Mouse (Mus musculus): ENCODE measurements at regions not wholly inside any gene's neighbourhood (a gene's known extent, or its start where the extent isn't known, plus 50 kb on each side); places are given as distances from the start of the nearest gene placed in this dataset.

DNA sequence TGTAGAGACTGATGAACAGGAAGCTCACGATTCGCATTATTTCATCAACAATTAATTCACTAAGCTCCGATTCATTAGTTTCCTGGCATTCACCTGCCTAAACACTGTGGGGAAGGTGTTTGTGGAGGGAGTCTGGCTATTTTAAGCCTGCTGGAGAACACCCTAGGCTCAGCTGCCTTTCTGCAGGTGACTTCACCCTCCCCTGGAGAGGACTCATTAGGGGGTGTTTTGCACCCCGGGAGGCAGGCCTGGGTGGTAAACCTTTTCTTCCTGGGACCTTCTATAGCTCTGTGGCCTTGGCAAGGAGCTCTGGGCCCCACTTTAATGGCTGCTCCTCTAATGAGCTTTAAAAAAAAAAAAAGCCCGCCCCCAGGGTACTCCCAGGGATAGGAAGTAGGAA is 55.4 kb upstream of the Bnc1 start:
- DNase-seq (ENCODE audit: low spot score in 2 of 2) = no peak

- no peak for DNase-seq (ENCODE audit: low spot score in 2 of 2)
Observed at GRCm38 (mm10) chr7:82053411-82053810, 61.3 kb upstream of the Bnc1 start.

DNA sequence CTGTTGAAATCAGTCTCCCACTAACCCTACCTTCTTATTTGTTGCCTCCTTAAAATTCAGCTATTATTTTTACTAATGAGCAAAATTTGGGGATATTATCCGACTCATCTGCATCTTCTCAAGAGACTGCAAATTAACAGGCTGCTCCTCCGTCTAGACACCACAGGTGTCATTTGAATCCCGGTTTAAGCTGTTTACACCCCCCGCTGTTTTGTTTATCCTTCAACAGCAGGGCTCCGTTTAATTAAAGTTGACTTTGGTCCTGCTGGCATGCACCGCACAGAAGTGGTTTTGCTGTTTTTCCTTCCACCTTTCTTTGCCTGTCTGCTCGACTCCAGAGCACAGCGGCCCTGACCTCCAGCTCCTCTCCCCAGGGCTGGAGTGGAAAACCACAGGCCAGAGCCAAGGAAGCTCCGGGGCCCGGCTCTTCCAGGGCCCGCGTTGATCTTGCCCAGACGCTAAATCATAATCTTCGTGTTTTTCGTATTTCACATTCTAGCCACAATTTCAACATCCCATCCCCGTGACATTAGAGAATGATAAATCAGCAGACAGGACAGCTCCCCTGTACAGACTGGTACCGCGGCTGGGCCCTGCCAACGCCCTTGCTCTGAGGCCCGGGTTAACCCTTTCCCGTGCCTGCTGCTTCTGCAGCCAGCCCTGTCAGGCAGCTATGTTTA is 64.6 kb upstream of the Bnc1 start:
- no peak for DNase-seq (ENCODE audit: low spot score in 2 of 2)

- no peak for DNase-seq (ENCODE audit: low spot score in 2 of 2)
Observed at GRCm38 (mm10) chr7:82063407-82063806, 71.3 kb upstream of the Bnc1 start.

- DNase-seq (ENCODE audit: low spot score in 2 of 2) = no peak
Observed at GRCm38 (mm10) chr7:82069629-82070450, 77.7 kb upstream of the Bnc1 start.

GRCm38 (mm10) chr7:82070946-82071727 is 79.0 kb upstream of the Bnc1 start:
- no peak for DNase-seq (ENCODE audit: low spot score in 2 of 2)

DNA sequence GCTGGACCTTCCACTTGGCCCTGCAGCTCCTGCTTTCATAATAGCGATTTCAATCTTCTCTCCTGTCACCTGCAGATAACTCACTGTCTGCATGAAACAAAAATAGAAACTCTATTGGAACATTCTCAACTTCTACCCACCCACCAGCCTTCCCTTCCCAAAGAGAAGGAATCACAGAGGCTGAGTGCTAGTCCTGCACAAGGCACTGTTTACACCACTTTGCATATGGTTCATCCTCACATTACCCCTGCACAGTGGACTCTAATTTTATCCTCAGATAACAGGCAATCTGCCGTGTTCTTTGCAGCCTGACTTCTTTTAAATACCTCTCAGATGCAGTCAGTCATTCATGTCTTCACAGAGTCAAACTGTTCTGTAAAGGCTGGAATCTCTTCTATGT is 83.3 kb upstream of the Bnc1 start:
- no peak for DNase-seq (ENCODE audit: low spot score in 2 of 2)

GRCm38 (mm10) chr7:82081851-82082250 is 89.8 kb upstream of the Bnc1 start:
- no peak for DNase-seq (ENCODE audit: low spot score in 2 of 2)

GRCm38 (mm10) chr7:82082883-82083282 is 90.8 kb upstream of the Sh3gl3 start:
- DNase-seq (ENCODE audit: low spot score in 2 of 2) = no peak

DNA sequence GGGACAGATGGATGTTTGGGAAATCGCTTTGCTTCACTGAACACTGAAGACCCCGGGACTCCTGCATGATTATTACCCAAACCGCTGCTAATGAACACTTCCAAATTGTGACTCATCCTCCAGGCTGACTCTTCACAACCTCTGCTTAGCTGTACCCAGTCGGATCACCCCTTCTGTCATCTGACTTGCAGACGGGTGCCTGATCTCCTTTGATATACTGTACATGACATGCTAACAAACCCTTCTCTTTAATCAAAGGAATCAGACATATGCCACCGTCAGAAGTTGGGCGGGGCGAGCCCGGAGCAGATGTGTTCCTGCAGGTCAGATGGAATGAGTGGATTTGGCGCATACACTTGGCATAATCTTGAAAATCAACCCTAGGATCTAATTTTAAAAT is 89.2 kb upstream of the Sh3gl3 start:
- DNase-seq (ENCODE audit: low spot score in 2 of 2) = no peak

DNA sequence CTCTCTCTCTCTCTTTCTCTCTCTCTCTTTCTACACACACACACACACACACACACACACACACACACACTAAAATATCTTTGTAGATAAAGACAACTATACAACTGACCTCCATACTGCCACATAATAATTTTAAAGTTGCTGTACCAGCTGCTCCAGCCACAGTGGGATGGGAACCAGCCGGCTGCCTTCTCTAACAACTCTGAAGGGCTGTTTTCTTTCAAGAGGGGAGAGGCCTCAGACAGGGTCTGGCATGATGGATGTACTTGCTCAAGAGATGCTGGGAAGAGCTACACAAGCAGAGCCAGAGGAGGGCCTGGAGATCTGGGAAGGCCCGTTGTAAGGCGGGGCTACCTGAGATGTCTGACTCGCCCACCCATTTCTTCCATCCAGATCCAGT is 88.4 kb upstream of the Sh3gl3 start:
- DNase-seq (ENCODE audit: low spot score in 2 of 2) = no peak

GRCm38 (mm10) chr7:82098136-82098535 is 75.5 kb upstream of the Sh3gl3 start:
- no peak for DNase-seq (ENCODE audit: low spot score in 2 of 2)

DNA sequence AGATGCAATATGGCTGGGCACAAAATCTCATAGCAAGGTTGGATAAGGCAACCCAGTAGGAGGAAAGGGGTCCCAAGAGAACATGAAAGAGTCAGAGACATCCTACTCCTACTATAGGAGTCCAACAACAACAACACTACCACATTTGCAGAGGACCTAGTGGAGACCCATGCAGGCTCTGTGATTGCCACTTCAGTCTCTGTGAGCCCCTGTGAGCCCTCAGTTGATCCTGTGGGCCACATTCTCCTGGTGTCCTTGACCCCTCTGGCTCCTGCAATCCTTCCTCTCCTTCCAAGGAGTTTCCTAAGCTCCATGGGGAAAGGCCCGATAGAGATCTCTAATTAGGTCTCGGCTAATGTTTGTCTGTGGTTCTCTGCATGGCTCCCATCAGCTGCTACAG is 72.3 kb upstream of the Sh3gl3 start:
- no peak for DNase-seq (ENCODE audit: low spot score in 2 of 2)

GRCm38 (mm10) chr7:82105631-82106030 is 68.0 kb upstream of the Sh3gl3 start:
- DNase-seq (ENCODE audit: low spot score in 2 of 2) = no peak

DNA sequence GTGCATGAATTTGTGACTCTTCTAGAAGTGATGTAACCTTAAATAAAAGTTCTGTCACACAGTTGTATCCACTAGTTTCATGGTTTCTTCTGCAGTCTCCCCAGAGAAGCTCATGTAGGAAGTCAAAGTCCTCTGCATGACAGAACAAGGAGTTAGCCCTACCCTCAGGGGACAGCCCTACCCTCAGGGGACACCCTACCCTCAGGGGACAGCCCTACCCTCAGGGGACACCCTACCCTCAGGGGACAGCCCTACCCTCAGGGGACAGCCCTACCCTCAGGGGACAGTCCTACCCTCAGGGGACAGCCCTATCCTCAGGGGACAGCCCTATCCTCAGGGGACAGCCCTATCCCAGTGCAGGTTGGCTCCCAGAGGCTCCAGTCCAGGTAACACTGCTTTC is 64.5 kb upstream of the Sh3gl3 start:
- peak in 1 of 2 experiments; percentile 66 for DNase-seq (ENCODE audit: low spot score in 2 of 2)

DNA sequence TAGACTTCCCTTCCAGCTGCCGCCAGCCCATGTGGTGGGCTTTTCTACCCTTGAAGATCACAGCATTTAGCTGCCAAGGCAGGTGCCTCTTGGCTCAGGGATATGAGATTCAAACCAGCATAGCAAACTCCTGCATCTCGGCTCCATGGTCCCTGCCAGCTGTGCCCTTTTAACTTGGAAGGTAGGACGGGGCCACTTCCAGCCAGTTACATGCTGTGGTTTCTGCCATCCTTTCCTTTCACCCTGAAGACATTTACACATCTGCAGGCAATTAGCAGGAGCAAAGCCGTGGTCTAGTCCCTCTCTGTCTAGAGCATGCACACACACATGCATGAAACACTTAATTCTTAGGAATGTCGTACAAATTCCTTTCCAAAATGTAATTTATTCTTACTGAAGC is 64.1 kb upstream of the Sh3gl3 start:
- DNase-seq (ENCODE audit: low spot score in 2 of 2) = no peak

DNA sequence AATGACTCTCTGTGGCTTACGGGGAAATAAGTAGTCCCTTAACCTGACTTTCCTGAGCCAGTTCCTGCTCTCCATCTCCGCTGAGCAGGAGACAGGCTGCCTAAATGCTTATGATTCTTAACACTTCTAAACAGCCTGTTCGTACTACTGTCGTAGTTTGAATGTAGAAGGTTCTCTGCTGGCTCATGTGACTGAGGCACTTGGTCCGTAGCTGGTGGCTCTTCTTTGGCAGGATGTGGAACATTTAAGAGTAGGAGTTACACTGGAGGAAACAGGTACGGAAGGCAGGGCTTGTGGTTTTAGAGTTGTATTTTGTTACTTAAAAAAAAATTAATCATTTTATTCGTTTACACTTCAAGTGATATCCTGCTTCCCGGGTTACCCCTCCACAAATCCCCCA is 63.7 kb upstream of the Sh3gl3 start:
- no peak for DNase-seq (ENCODE audit: low spot score in 2 of 2)

DNA sequence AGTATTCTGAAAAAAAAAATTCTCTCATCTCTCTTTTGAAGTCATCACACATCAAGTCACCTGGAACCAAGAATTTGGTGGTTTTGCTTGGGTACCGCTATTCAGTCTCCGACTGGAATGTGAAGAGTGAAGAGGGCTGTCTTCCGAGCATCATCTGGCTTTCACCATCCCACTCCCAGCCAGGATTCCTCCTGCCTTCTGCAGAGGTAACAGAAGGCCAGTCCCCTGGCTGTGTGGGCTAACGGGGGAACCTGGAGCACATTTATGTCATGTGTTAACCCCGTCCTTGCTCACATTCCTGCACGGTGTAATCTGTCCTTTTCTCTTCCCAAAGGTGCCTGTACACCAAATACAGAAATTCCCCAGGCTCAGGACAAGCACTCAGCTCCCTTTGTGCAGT is 61.6 kb upstream of the Sh3gl3 start:
- DNase-seq (ENCODE audit: low spot score in 2 of 2) = peak in 1 of 2 experiments; percentile 40

DNA sequence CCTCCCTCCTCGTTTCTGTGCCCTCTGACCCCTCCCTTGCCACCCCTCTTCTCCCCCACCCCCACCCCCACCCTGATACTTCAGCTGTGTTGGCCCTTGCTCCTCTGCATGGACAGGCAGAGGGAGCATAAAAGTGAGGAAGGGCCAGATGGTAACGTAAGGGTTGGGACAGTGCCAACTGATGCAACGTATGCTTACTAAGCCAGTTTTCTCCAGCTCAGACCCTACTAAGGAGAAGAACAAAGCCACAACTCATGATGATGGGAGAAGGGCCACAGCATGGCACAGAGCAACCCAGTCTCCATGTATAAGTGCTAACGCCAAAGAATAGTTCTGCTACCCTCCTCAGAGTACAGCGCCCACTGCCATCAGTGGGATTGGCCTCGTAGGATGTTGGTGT is 58.0 kb upstream of the Sh3gl3 start:
- DNase-seq (ENCODE audit: low spot score in 2 of 2) = no peak

GRCm38 (mm10) chr7:82119266-82119665 is 54.4 kb upstream of the Sh3gl3 start:
- peak; percentile 53 to 85 for DNase-seq (ENCODE audit: low spot score in 2 of 2)

GRCm38 (mm10) chr7:82119866-82120265 is 53.8 kb upstream of the Sh3gl3 start:
- DNase-seq (ENCODE audit: low spot score in 2 of 2) = no peak

GRCm38 (mm10) chr7:82121746-82122145 is 51.9 kb upstream of the Sh3gl3 start:
- DNase-seq (ENCODE audit: low spot score in 2 of 2) = peak; percentile 33 to 73

All from spleen, postnatal 4 days (tissue).